Mouse (Mus musculus): ENCODE data around the gene Dnajc6. TPM values are rescaled to one million over a fixed set of nuclear protein-coding genes. Genes with fewer than 3 reads are reported as not detected.
A peak's percentile ranks its signal among the peaks of the same experiment; 100 is the strongest.

The Dnajc6 gene
- total and polyA plus RNA-seq, 3 experiments, result 0.29 to 0.41 (median 0.35) TPM

GRCm38 (mm10) chr4:101508431-101508830, 12.0 kb downstream of the Dnajc6 start:
- TF ChIP-seq POLR2A (IDR thresholded peaks at IDR 0.05; ENCODE audit: insufficient read depth, low read depth, low read length) (no peak), EP300 (IDR thresholded peaks at IDR 0.05; ENCODE audit: insufficient read depth, low read depth, low read length) (no peak), CTCF (IDR thresholded peaks at IDR 0.05) (no peak)
- H3K27ac ChIP-seq, result no peak overlapping the region
- WGBS, result 4% methylated on average over 10 of the region's 10 CpGs
- no peak overlapping the region for H3K9ac ChIP-seq (ENCODE audit: low read depth, low read length)
- H3K36me3 ChIP-seq (ENCODE audit: control insufficient read depth, insufficient read depth, low read length), result no peaks in the 10 kb centered on the region
- no peak for DNase-seq
- peak overlapping the region; percentile 11 for H3K4me3 ChIP-seq
- intact Hi-C loops (cut with DNase I), result no loop called here
- no peaks in the 10 kb centered on the region for H3K79me2 ChIP-seq (replicated peaks; ENCODE audit: control insufficient read depth, insufficient read depth, low read length)
- peaks cover 6% of the 10 kb centered on the region for H3K27me3 ChIP-seq (ENCODE audit: control insufficient read depth, insufficient read depth, low read length)
- H3K4me1 ChIP-seq (ENCODE audit: control insufficient read depth, insufficient read depth, low read length), result no peaks in the 10 kb centered on the region; the same call in 1 of the 2 replicates

GRCm38 (mm10) chr4:101508851-101509577, 12.6 kb downstream of the Dnajc6 start:
- Histone ChIP-seq H3K36me3 (ENCODE audit: control insufficient read depth, insufficient read depth, low read length) (no peaks in the 10 kb centered on the region), H3K9ac (ENCODE audit: low read depth, low read length) (peak overlapping the region; percentile 19; the same call in 1 of the 2 replicates), H3K79me2 (replicated peaks; ENCODE audit: control insufficient read depth, insufficient read depth, low read length) (no peaks in the 10 kb centered on the region), H3K4me1 (ENCODE audit: control insufficient read depth, insufficient read depth, low read length) (no peaks in the 10 kb centered on the region; the same call in 1 of the 2 replicates), H3K27ac (no peak overlapping the region), H3K27me3 (ENCODE audit: control insufficient read depth, insufficient read depth, low read length) (peaks cover 6% of the 10 kb centered on the region), H3K4me3 (peak overlapping the region; percentile 9; the same call in 1 of the 2 replicates)
- DNase-seq, result peak in 1 of 2 experiments; percentile 5
- intact Hi-C loops (cut with DNase I), result no loop called here
- TF ChIP-seq POLR2A (IDR thresholded peaks at IDR 0.05; ENCODE audit: insufficient read depth, low read depth, low read length) (no peak), CTCF (IDR thresholded peaks at IDR 0.05) (no peak), EP300 (IDR thresholded peaks at IDR 0.05; ENCODE audit: insufficient read depth, low read depth, low read length) (no peak)
- 17% methylated on average over 30 of the region's 30 CpGs for WGBS

GRCm38 (mm10) chr4:101510111-101510903, 13.9 kb downstream of the Dnajc6 start:
- no peak overlapping the region for H3K27ac ChIP-seq
- intact Hi-C loops (cut with DNase I), result no loop called here
- H3K9ac ChIP-seq (ENCODE audit: low read depth, low read length), result no peak overlapping the region
- DNase-seq, result no peak
- H3K36me3 ChIP-seq (ENCODE audit: control insufficient read depth, insufficient read depth, low read length), result no peaks in the 10 kb centered on the region
- no peak overlapping the region for H3K4me3 ChIP-seq
- H3K27me3 ChIP-seq (ENCODE audit: control insufficient read depth, insufficient read depth, low read length), result peaks cover 6% of the 10 kb centered on the region
- no peaks in the 10 kb centered on the region; the same call in 1 of the 2 replicates for H3K4me1 ChIP-seq (ENCODE audit: control insufficient read depth, insufficient read depth, low read length)
- 77% methylated on average over 8 of the region's 8 CpGs for WGBS
- TF ChIP-seq POLR2A (IDR thresholded peaks at IDR 0.05; ENCODE audit: insufficient read depth, low read depth, low read length) (no peak), CTCF (IDR thresholded peaks at IDR 0.05) (no peak), EP300 (IDR thresholded peaks at IDR 0.05; ENCODE audit: insufficient read depth, low read depth, low read length) (no peak)
- no peaks in the 10 kb centered on the region for H3K79me2 ChIP-seq (replicated peaks; ENCODE audit: control insufficient read depth, insufficient read depth, low read length)

GRCm38 (mm10) chr4:101510904-101511210, 14.4 kb downstream of the Dnajc6 start:
- Histone ChIP-seq H3K9ac (ENCODE audit: low read depth, low read length) (no peak overlapping the region), H3K4me3 (no peak overlapping the region), H3K79me2 (replicated peaks; ENCODE audit: control insufficient read depth, insufficient read depth, low read length) (no peaks in the 10 kb centered on the region), H3K4me1 (ENCODE audit: control insufficient read depth, insufficient read depth, low read length) (no peaks in the 10 kb centered on the region; the same call in 1 of the 2 replicates), H3K36me3 (ENCODE audit: control insufficient read depth, insufficient read depth, low read length) (no peaks in the 10 kb centered on the region), H3K27ac (no peak overlapping the region), H3K27me3 (ENCODE audit: control insufficient read depth, insufficient read depth, low read length) (peaks cover 6% of the 10 kb centered on the region)
- TF ChIP-seq CTCF (IDR thresholded peaks at IDR 0.05) (no peak), POLR2A (IDR thresholded peaks at IDR 0.05; ENCODE audit: insufficient read depth, low read depth, low read length) (no peak), EP300 (IDR thresholded peaks at IDR 0.05; ENCODE audit: insufficient read depth, low read depth, low read length) (no peak)
- intact Hi-C loops (cut with DNase I), result no loop called here
- WGBS, result 79% methylated on average over 5 of the region's 5 CpGs
- no peak for DNase-seq

- no peak for DNase-seq
- Histone ChIP-seq H3K4me3 (no peak overlapping the region), H3K4me1 (ENCODE audit: control insufficient read depth, insufficient read depth, low read length) (no peaks in the 10 kb centered on the region; the same call in 1 of the 2 replicates), H3K79me2 (replicated peaks; ENCODE audit: control insufficient read depth, insufficient read depth, low read length) (no peaks in the 10 kb centered on the region), H3K36me3 (ENCODE audit: control insufficient read depth, insufficient read depth, low read length) (no peaks in the 10 kb centered on the region), H3K27ac (no peak overlapping the region), H3K27me3 (ENCODE audit: control insufficient read depth, insufficient read depth, low read length) (peaks cover 6% of the 10 kb centered on the region), H3K9ac (ENCODE audit: low read depth, low read length) (no peak overlapping the region)
- WGBS, result 89% methylated on average over 5 of the region's 5 CpGs
- TF ChIP-seq CTCF (IDR thresholded peaks at IDR 0.05), result no peak
- no peak for TF ChIP-seq EP300 (IDR thresholded peaks at IDR 0.05; ENCODE audit: insufficient read depth, low read depth, low read length)
- TF ChIP-seq POLR2A (IDR thresholded peaks at IDR 0.05; ENCODE audit: insufficient read depth, low read depth, low read length), result no peak
- intact Hi-C loops (cut with DNase I), result no loop called here
These were observed 15.5 kb downstream of the Dnajc6 start for GRCm38 (mm10) chr4:101511768-101512521.
